Mouse (Mus musculus): ENCODE measurements around the gene Cryzl1. TPM values are rescaled to one million over a fixed set of nuclear protein-coding genes. Genes with fewer than 3 reads are reported as not detected.

Cryzl1 gene
- polyA plus RNA-seq, 1 experiment from 2014 or later: 51.4 TPM

DNA sequence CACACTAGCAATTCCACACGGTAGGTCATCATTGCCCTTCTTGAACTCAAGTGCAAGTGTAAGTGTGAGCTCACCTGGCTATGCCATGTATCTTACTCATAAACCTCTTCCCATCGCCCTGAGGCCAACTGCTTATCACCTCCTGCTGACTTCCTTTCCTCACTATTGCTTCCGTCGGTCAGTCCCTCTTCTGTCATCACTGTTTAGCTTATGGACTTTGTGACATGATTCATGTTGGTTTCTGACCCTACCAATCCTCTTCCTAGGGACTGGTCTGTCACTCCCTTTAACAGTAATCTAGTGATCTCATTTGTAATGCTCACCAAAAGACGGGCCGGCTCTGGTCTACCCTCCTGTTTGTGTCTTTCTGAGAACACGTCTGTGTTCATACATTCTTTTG lies 18.5 kb downstream of the Cryzl1 start:
- H3K36me3 ChIP-seq: peaks cover 93% of the 10 kb centered on the region
- no peak for ATAC-seq (ENCODE audit: extremely low read depth, insufficient number of reproducible peaks, low FRiP score, low TSS enrichment)
- 66% methylated on average over 7 of the region's 7 CpGs for WGBS

DNA sequence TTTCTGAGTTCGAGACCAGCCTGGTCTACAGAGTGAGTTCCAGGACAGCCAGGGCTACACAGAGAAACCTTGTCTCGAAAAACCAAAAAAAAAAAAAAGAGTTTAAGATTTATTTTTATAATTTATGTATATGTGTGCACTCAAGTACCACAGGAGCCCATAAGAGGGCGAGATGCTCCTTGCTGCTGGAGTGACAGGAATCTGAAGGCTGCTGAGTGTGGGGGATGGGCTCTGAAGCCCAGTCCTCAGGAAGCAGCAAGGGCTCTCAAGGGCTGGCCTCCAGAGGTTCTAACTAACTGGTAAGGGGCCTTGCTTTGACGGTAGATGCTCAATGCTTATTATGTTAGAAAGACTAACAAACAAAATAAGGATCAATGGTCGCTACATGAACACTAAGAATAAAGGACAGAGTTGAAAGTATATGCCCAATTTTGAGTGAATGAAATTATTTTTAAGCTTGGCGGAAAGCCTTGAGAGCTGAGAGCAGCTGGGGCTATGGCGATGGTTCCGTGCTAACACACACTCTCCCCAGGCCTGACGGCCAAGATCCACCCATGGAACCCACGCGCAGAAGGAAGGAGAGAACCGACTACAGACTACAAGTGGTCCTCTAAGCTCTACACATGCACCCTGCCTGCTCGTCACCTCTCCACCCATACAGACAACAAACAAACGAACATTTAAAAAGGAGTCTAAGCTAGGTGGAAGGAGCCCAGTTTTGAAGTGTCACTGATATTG lies 24.0 kb downstream of the Cryzl1 start:
- Histone ChIP-seq H3K4me3 (no peak overlapping the region), H3K9ac (no peak overlapping the region), H3K4me2 (no peak overlapping the region), H3K27ac (replicated peaks) (no peak overlapping the region), H3K9me3 (no peaks in the 10 kb centered on the region), H3K36me3 (peaks cover 85% of the 10 kb centered on the region), H3K4me1 (no peaks in the 10 kb centered on the region), H3K27me3 (replicated peaks) (no peaks in the 10 kb centered on the region)
- ATAC-seq (ENCODE audit: extremely low read depth, insufficient number of reproducible peaks, low FRiP score, low TSS enrichment): no peak
- WGBS: 78% methylated on average over 14 of the region's 14 CpGs

More for the DNA sequence above, 18.5 kb downstream of the Cryzl1 start:
- H3K9ac ChIP-seq: no peak overlapping the region
- H3K27me3 ChIP-seq (replicated peaks): no peaks in the 10 kb centered on the region
- H3K4me3 ChIP-seq: no peak overlapping the region
- H3K4me1 ChIP-seq: no peaks in the 10 kb centered on the region
- H3K9me3 ChIP-seq: no peaks in the 10 kb centered on the region
- H3K27ac ChIP-seq (replicated peaks): no peak overlapping the region
- no peak overlapping the region for H3K4me2 ChIP-seq

DNA sequence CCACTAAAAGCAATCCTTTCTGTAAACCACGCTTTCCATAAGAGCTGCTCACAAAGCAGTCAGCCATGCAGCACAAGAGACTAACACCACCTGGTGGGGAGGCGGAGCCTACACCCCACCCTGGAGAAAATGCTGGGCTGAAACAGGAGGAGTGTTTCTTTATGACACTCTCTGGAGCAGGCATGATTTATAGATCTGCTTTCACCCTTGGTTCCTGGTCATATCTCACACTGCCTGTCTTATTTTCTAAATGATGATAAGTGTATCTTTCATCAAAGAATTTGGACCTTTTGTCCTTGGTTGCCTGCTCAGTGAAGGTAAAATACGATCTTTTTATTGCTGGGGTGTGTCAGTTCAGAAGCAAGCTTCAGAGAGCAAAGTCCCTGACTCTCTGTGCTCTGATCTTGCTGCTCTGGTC lies 26.0 kb downstream of the Cryzl1 start:
- 80% methylated on average over 3 of the region's 3 CpGs for WGBS
- no peaks in the 10 kb centered on the region for H3K4me1 ChIP-seq
- H3K27ac ChIP-seq (replicated peaks): no peak overlapping the region
- no peaks in the 10 kb centered on the region for H3K27me3 ChIP-seq (replicated peaks)
- no peak overlapping the region for H3K4me3 ChIP-seq
- no peaks in the 10 kb centered on the region for H3K9me3 ChIP-seq
- peaks cover 87% of the 10 kb centered on the region for H3K36me3 ChIP-seq
- H3K4me2 ChIP-seq: no peak overlapping the region
- no peak overlapping the region for H3K9ac ChIP-seq
- ATAC-seq (ENCODE audit: extremely low read depth, insufficient number of reproducible peaks, low FRiP score, low TSS enrichment): no peak

GRCm38 (mm10) chr16:91701908-91702307 lies 26.9 kb downstream of the Cryzl1 start:
- Histone ChIP-seq H3K27ac (replicated peaks) (no peak overlapping the region), H3K9me3 (no peaks in the 10 kb centered on the region), H3K4me2 (no peak overlapping the region), H3K36me3 (peaks cover 86% of the 10 kb centered on the region), H3K4me1 (no peaks in the 10 kb centered on the region), H3K9ac (no peak overlapping the region), H3K4me3 (no peak overlapping the region), H3K27me3 (replicated peaks) (no peaks in the 10 kb centered on the region)
- WGBS: 78% methylated on average over 13 of the region's 13 CpGs
- ATAC-seq (ENCODE audit: extremely low read depth, insufficient number of reproducible peaks, low FRiP score, low TSS enrichment): no peak

DNA sequence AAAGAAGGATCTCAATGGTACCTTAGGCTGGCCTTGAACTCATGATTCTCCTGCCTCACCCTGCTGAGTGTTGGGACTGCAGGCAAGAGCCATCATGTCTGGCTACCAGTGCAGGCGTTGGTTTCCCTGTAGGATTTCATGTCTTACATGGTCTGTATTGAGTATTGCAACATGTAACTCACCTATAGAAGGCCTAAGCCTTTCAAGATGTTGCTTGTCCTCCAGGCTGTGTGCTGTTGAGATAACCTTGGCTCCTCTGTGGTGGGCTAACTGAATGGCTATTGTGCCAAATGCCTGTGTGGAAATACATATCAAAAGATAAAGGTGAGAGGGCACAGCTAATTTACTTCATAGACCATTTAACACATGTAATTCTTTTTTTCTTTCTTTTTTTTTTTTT lies 29.8 kb downstream of the Cryzl1 start:
- WGBS: 87% methylated on average over 1 of the region's 1 CpGs
- no peak overlapping the region for H3K4me3 ChIP-seq

GRCm38 (mm10) chr16:91695108-91695755 lies 33.5 kb downstream of the Cryzl1 start:
- H3K36me3 ChIP-seq: peaks cover 48% of the 10 kb centered on the region
- 56% methylated on average over 8 of the region's 8 CpGs for WGBS

More for the DNA sequence above, 29.8 kb downstream of the Cryzl1 start:
- H3K9ac ChIP-seq: no peak overlapping the region
- peaks cover 8% of the 10 kb centered on the region; the same call in 1 of the 2 replicates for H3K4me1 ChIP-seq
- no peaks in the 10 kb centered on the region for H3K27me3 ChIP-seq (replicated peaks)
- no peak overlapping the region for H3K4me2 ChIP-seq
- H3K27ac ChIP-seq (replicated peaks): no peak overlapping the region
- ATAC-seq (ENCODE audit: extremely low read depth, insufficient number of reproducible peaks, low FRiP score, low TSS enrichment): no peak
- H3K9me3 ChIP-seq: no peaks in the 10 kb centered on the region
- peaks cover 73% of the 10 kb centered on the region for H3K36me3 ChIP-seq

DNA sequence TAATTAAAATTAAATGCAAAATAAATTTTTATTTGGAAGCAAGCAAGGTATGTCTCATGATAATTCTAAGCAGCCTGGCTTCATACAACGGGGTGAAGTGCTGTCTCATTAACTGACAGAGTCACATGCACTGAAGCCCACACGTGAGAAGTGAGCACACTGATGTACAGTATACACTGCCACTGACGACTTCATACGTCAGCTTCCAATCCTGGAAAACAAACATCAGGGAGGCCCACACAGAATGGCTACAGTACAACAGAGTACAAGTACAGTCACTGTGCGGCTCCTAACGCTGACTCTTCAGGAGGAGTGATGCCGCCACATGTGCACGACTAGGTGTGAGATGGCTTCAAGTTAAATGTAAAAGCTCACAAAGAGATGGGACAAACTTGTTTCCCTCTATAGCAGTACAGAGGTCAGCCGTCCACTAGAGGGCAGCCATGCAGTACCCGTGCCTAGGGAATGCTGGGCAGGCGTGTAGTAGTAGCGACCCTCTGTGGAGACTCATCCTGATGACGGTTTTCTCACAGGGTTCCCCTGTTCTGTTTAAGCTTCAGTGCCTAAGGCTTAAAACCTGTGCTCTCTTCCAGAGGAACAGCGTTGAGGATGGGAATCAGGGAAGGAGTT lies 34.2 kb downstream of the Cryzl1 start:
- 27% methylated on average over 14 of the region's 14 CpGs for WGBS
- Histone ChIP-seq H3K4me2 (no peak overlapping the region), H3K27me3 (replicated peaks) (no peaks in the 10 kb centered on the region), H3K9me3 (no peaks in the 10 kb centered on the region), H3K4me1 (peaks cover 13% of the 10 kb centered on the region), H3K27ac (replicated peaks) (no peak overlapping the region), H3K9ac (no peak overlapping the region; the same call in 1 of the 2 replicates), H3K4me3 (no peak overlapping the region), H3K36me3 (peaks cover 41% of the 10 kb centered on the region)
- ATAC-seq (ENCODE audit: extremely low read depth, insufficient number of reproducible peaks, low FRiP score, low TSS enrichment): peak; percentile 83; the same call in 1 of the 2 replicates

More at GRCm38 (mm10) chr16:91695108-91695755, 33.5 kb downstream of the Cryzl1 start:
- Histone ChIP-seq H3K9me3 (no peaks in the 10 kb centered on the region), H3K4me2 (no peak overlapping the region), H3K27me3 (replicated peaks) (no peaks in the 10 kb centered on the region), H3K27ac (replicated peaks) (no peak overlapping the region), H3K4me3 (no peak overlapping the region), H3K9ac (peak overlapping the region; percentile 51), H3K4me1 (peaks cover 8% of the 10 kb centered on the region; the same call in 1 of the 2 replicates)
- ATAC-seq (ENCODE audit: extremely low read depth, insufficient number of reproducible peaks, low FRiP score, low TSS enrichment): no peak

GRCm38 (mm10) chr16:91689791-91690190 lies 39.0 kb downstream of the Cryzl1 start:
- Histone ChIP-seq H3K9ac (peak overlapping the region; percentile 57), H3K9me3 (no peaks in the 10 kb centered on the region), H3K4me1 (peaks cover 24% of the 10 kb centered on the region), H3K36me3 (peaks cover 22% of the 10 kb centered on the region), H3K27ac (replicated peaks) (0 out of 2 replicates have a peak overlapping the region, but pooled peaks have one; percentile 24), H3K4me2 (peak overlapping the region; percentile 91), H3K27me3 (replicated peaks) (no peaks in the 10 kb centered on the region), H3K4me3 (peak overlapping the region; percentile 94)
- WGBS: 41% methylated on average over 7 of the region's 7 CpGs
- ATAC-seq (ENCODE audit: extremely low read depth, insufficient number of reproducible peaks, low FRiP score, low TSS enrichment): no peak

DNA sequence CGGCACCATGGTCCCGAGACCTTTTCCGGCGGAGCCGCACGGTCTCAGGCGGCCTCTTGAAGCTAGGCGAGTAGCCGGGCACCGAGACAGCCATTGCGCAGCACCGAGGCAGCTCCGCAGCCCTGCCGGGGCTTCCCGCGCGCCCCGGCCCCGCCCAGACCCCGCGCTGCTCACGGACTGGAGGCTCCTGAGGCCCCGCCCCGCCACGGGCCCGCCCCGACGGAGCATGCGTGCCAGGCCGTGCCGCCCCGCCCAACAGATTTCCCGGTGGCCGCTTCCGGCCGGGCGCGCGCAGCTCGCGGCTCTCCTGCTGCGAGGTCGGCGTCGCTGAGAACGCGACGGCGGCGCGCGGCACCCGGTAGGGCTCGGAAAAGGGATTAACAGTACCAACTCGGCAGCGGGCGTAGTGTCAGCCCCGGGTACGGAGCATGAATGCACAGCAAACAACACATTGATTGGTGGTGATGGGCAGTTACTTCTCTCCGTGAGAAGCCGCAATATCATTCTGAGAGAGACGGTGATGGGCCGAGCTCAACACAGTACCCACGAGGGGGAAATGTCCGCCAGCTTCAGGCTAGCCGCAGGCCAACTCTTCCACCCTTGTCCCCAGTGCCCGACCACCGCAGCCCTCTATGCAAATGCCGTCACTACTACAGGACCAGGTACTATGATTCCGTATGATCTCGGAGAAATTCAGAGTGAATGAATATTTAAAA lies 40.0 kb downstream of the Cryzl1 start, which contains the start of gene Donson:
Gene Donson, minus strand, starts transcription at position 152 of the 716 bp plus-strand sequence.
- Histone ChIP-seq H3K4me2 (peak within 1 kb of the TSS; percentile 91), H3K27ac (replicated peaks) (peak within 1 kb of the TSS; percentile 89), H3K36me3 (peaks cover 29% of the 10 kb centered on the region), H3K4me3 (peak within 1 kb of the TSS; percentile 94), H3K9ac (peak within 1 kb of the TSS; percentile 95), H3K9me3 (no peaks in the 10 kb centered on the region), H3K27me3 (replicated peaks) (no peaks in the 10 kb centered on the region), H3K4me1 (peaks cover 23% of the 10 kb centered on the region)
- WGBS: under 1% methylated on average over 70 of the region's 71 CpGs
- ATAC-seq (ENCODE audit: extremely low read depth, insufficient number of reproducible peaks, low FRiP score, low TSS enrichment): peak; percentile 97

DNA sequence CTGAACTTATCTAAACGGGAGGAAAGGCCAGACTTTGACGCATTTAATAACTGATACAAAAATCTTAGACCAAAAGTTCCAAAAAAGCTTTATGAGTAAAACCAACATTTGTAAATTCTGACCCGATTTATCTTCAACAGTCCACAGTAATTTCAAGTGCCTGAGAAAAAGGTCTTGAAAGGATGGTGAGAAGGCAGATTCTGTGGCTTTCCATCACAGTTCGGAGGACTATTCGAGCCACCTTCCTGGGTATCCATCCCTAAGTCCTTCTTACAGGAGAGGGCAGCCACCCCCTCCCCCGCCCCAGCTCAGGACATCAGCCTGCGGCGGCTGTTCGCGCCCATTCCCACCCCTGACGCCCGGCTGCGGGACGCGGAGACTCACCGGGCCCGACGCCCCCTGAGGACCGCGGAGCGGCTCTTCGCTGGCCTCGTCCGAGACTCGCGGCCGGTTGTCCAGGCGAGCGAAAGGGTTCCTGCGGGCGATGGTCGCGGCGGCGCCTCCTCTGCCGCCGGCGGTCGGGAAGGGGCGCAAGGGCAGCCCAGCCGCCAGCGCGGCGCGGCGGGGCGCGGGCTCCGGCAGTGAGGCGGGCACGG lies 40.7 kb downstream of the Cryzl1 start:
- no peaks in the 10 kb centered on the region for H3K27me3 ChIP-seq (replicated peaks)
- H3K4me2 ChIP-seq: peak overlapping the region; percentile 91
- no peaks in the 10 kb centered on the region for H3K9me3 ChIP-seq
- H3K4me1 ChIP-seq: peaks cover 23% of the 10 kb centered on the region
- peak overlapping the region; percentile 94 for H3K4me3 ChIP-seq
- under 1% methylated on average over 51 of the region's 51 CpGs for WGBS
- ATAC-seq (ENCODE audit: extremely low read depth, insufficient number of reproducible peaks, low FRiP score, low TSS enrichment): peak; percentile 51
- H3K36me3 ChIP-seq: peaks cover 31% of the 10 kb centered on the region
- peak overlapping the region; percentile 89 for H3K27ac ChIP-seq (replicated peaks)
- peak overlapping the region; percentile 95 for H3K9ac ChIP-seq
